17 mouse cellular contexts compared by ENCODE assay signal in genomic region chr13:85471340-85471739, GRCm38 (mm10).
DNase-seq lines count a peak whose midpoint lies in the region; ATAC-seq and TF ChIP-seq lines count a peak whose summit lies in the region.
"Had no signal": no experiment of that assay in that cellular context is flagged by ENCODE, and none has a peak within 500 bp of the region (broad histone marks: within the 10 kb centered on the region; RNA-seq: fewer than 3 reads in every experiment).

No protein-coding gene starts in this region.

- no peak overlapping the region for H3K4me3 ChIP-seq in left cerebral cortex, adult 2 months
- no peak overlapping the region for H3K4me3 ChIP-seq in liver, postnatal 0 days (ENCODE audit: low read depth, low read length)
- H3K4me3 ChIP-seq: heart, embryonic 12.5 days; hindbrain, embryonic 15.5 days; liver, embryonic 13.5 days; midbrain, embryonic 15.5 days; stomach, embryonic 15.5 days had no signal

- H3K9ac ChIP-seq in liver, postnatal 0 days (replicated peaks) = no peak overlapping the region
- H3K9ac ChIP-seq: heart, embryonic 12.5 days; hindbrain, embryonic 15.5 days; liver, embryonic 13.5 days; midbrain, embryonic 15.5 days; stomach, embryonic 15.5 days had no signal

- no peak for TF ChIP-seq CTCF in left cerebral cortex, adult 2 months (IDR thresholded peaks at IDR 0.05)
- TF ChIP-seq CTCF in brain, embryonic 14.5 days (IDR thresholded peaks at IDR 0.05; ENCODE audit: borderline replicate concordance, extremely low read depth, insufficient read depth, insufficient read length) = no peak
- no peak for TF ChIP-seq CTCF in liver, postnatal 0 days (IDR thresholded peaks at IDR 0.05; ENCODE audit: low read depth)

- H3K27me3 ChIP-seq in liver, postnatal 0 days (ENCODE audit: insufficient read depth, low read length) = no peaks in the 10 kb centered on the region
- H3K27me3 ChIP-seq: heart, embryonic 12.5 days; hindbrain, embryonic 15.5 days; liver, embryonic 13.5 days; midbrain, embryonic 15.5 days; stomach, embryonic 15.5 days had no signal

- no peak for ATAC-seq in liver, postnatal 0 days
- ATAC-seq: lung, postnatal 0 days; midbrain, embryonic 15.5 days had no signal

- no peak overlapping the region for H3K27ac ChIP-seq in left cerebral cortex, adult 2 months
- no peak overlapping the region for H3K27ac ChIP-seq in liver, postnatal 0 days (ENCODE audit: low read depth)
- H3K27ac ChIP-seq: hindbrain, embryonic 15.5 days; liver, embryonic 13.5 days; midbrain, embryonic 15.5 days; stomach, embryonic 15.5 days had no signal

- no peaks in the 10 kb centered on the region for H3K4me1 ChIP-seq in liver, postnatal 0 days (ENCODE audit: insufficient read depth)
- H3K4me1 ChIP-seq: hindbrain, embryonic 15.5 days; liver, embryonic 13.5 days; midbrain, embryonic 15.5 days; stomach, embryonic 15.5 days had no signal

- DNase-seq in left cerebral cortex, adult 11 months (ENCODE audit: low spot score) = peak; percentile 0
- DNase-seq in left cerebral cortex, adult 2 months (ENCODE audit: extremely low spot score in 1 of 2, low spot score in 2 of 2) = no peak
- peak; percentile 18 for DNase-seq in brain, adult 2 months (ENCODE audit: low read depth, low spot score)
- DNase-seq in brain, embryonic 14.5 days (ENCODE audit: low read depth) = peak; percentile 64
- DNase-seq in layer of hippocampus, adult 9-11 months = peak; percentile 77
- no peak for DNase-seq in thymus, postnatal 25 days
- DNase-seq in liver, postnatal 0 days = no peak
- DNase-seq: adrenal gland, postnatal 36 days; cerebellum, postnatal 25 days; kidney, adult 18-20 months; kidney, postnatal 10 days; liver, embryonic 13.5 days had no signal

- no peaks in the 10 kb centered on the region for H3K36me3 ChIP-seq in liver, postnatal 0 days (replicated peaks; ENCODE audit: insufficient read depth, low read length)
- H3K36me3 ChIP-seq: heart, embryonic 12.5 days; hindbrain, embryonic 15.5 days; liver, embryonic 13.5 days; midbrain, embryonic 15.5 days; stomach, embryonic 15.5 days had no signal

- intact Hi-C loops in left cerebral cortex, adult 2 months (cut with DNase I) = no loop called here

- TF ChIP-seq POLR2A in brain, embryonic 14.5 days (IDR thresholded peaks at IDR 0.05; ENCODE audit: borderline replicate concordance, extremely low read depth, insufficient read depth, insufficient read length, poor library complexity, severe bottlenecking) = no peak

- no peak overlapping the region for H3K4me2 ChIP-seq in liver, postnatal 0 days (ENCODE audit: low read depth, low read length)
- H3K4me2 ChIP-seq: heart, embryonic 12.5 days; hindbrain, embryonic 15.5 days; liver, embryonic 13.5 days; midbrain, embryonic 15.5 days; stomach, embryonic 15.5 days had no signal

- no peaks in the 10 kb centered on the region for H3K9me3 ChIP-seq in liver, postnatal 0 days (ENCODE audit: low read length)
- H3K9me3 ChIP-seq: heart, embryonic 12.5 days; hindbrain, embryonic 15.5 days; liver, embryonic 13.5 days; midbrain, embryonic 15.5 days; stomach, embryonic 15.5 days had no signal

- no peak for TF ChIP-seq EP300 in liver, postnatal 0 days (IDR thresholded peaks at IDR 0.05; ENCODE audit: low read depth)

- WGBS in liver, postnatal 0 days (ENCODE audit: insufficient replicate concordance) = 81% methylated on average over 5 of the region's 5 CpGs

Comparison
In these comparisons a context has a peak if more than half of its experiments do, and no peak if none do; other contexts are left out.
1. DNase-seq: peak in left cerebral cortex, adult 11 months (single experiment), brain, adult 2 months (single experiment), brain, embryonic 14.5 days (single experiment) and layer of hippocampus, adult 9-11 months (single experiment); none in left cerebral cortex, adult 2 months (0 of 2), thymus, postnatal 25 days (single experiment) and liver, postnatal 0 days (single experiment).